Mouse (Mus musculus) MEL (cell line): Measurements from ENCODE around the gene Dus4l. TPM values are rescaled to one million over a fixed set of nuclear protein-coding genes. Genes with fewer than 3 reads are reported as not detected.

Experiments
- DNase-seq: peaks from one replicate; pipeline ENCODE4 v3.0.0; 2011; ENCODE audit warnings: low read depth, low spot score
- H3K27ac ChIP-seq: 2 replicates; pipeline ENCODE4 v1.5.1; 2012; ENCODE audit warnings: low read depth, mild to moderate bottlenecking, control low read depth, low read length, moderate library complexity; ENCODE audit not compliant: control insufficient read depth
- H3K27me3 ChIP-seq, 2 experiments: fragments of 150-350 bp in 1 of 2; sonication (generic) in 1 of 2; 2 replicates each; pipeline ENCODE4 v1.6.1; 2012; ENCODE audit warnings: low read length in 2 of 2, mild to moderate bottlenecking in 2 of 2, improper control_type of control experiment in 1 of 2, moderate library complexity in 1 of 2; ENCODE audit not compliant: insufficient read depth in 2 of 2, control insufficient read depth in 1 of 2
- H3K36me3 ChIP-seq, 2 experiments: 2 replicates each; pipeline ENCODE4 v1.6.1; 2012 to 2014; ENCODE audit warnings: low read length in 2 of 2, improper control_type of control experiment in 1 of 2, inconsistent platforms in 1 of 2, mild to moderate bottlenecking in 1 of 2; ENCODE audit not compliant: insufficient read depth in 2 of 2, control insufficient read depth in 1 of 2
- H3K4me1 ChIP-seq, 2 experiments: fragments of 150-350 bp in 1 of 2; sonication (generic) in 1 of 2; 2 replicates each; pipeline ENCODE4 v1.6.1; 2012; ENCODE audit warnings: low read length in 2 of 2, improper control_type of control experiment in 1 of 2, mild to moderate bottlenecking in 1 of 2; ENCODE audit not compliant: insufficient read depth in 2 of 2, control insufficient read depth in 1 of 2
- H3K4me3 ChIP-seq, 2 experiments: fragments of 150-350 bp in 1 of 2; sonication (generic) in 1 of 2; 2 replicates each; pipeline ENCODE4 v1.5.1; 2012; ENCODE audit warnings: low read depth in 2 of 2, low read length in 2 of 2, mild to moderate bottlenecking in 2 of 2, moderate library complexity in 2 of 2, control low read depth in 1 of 2, improper control_type of control experiment in 1 of 2; ENCODE audit not compliant: control insufficient read depth in 1 of 2, insufficient read depth in 1 of 2
- H3K79me2 ChIP-seq: 2 replicates; pipeline ENCODE4 v1.6.1; 2012; ENCODE audit warnings: mild to moderate bottlenecking, low read length, moderate library complexity; ENCODE audit not compliant: control insufficient read depth, poor library complexity, insufficient read depth
- H3K9ac ChIP-seq: 2 replicates; pipeline ENCODE4 v1.6.1; 2012; ENCODE audit warnings: low read depth, mild to moderate bottlenecking, control low read depth, low read length, moderate library complexity; ENCODE audit not compliant: control insufficient read depth, poor library complexity, severe bottlenecking
- H3K9me3 ChIP-seq: fragments of 150-350 bp; sonication (generic); replicated peaks from 2 replicates; pipeline ENCODE4 v1.6.1; 2012; ENCODE audit warnings: mild to moderate bottlenecking, low read length, improper control_type of control experiment, moderate library complexity; ENCODE audit not compliant: insufficient read depth
- BHLHE40 ChIP-seq: IDR thresholded peaks from 2 replicates; pipeline ENCODE4 v1.6.1; 2012; ENCODE audit warnings: low read depth, mild to moderate bottlenecking, inconsistent platforms, low read length, improper control_type of control experiment, borderline replicate concordance
- CHD1 ChIP-seq: IDR thresholded peaks from 2 replicates; pipeline ENCODE4 v1.6.1; 2012; ENCODE audit warnings: low read depth, mild to moderate bottlenecking, inconsistent platforms, low read length, improper control_type of control experiment
- ETS1 ChIP-seq: IDR thresholded peaks from 2 replicates; pipeline ENCODE4 v1.6.1; 2012; ENCODE audit warnings: low read depth, mild to moderate bottlenecking, inconsistent platforms, low read length, improper control_type of control experiment, moderate library complexity
- GABPA ChIP-seq: IDR thresholded peaks from 2 replicates; pipeline ENCODE4 v1.6.1; 2012; ENCODE audit warnings: low read depth, mild to moderate bottlenecking, inconsistent platforms, low read length, improper control_type of control experiment, moderate library complexity
- GATA1 ChIP-seq: IDR thresholded peaks from 2 replicates; pipeline ENCODE4 v1.6.1; 2011; ENCODE audit warnings: low read depth, low read length, improper control_type of control experiment
- HCFC1 ChIP-seq: IDR thresholded peaks from 2 replicates; pipeline ENCODE4 v1.6.1; 2012; ENCODE audit warnings: low read depth, mild to moderate bottlenecking, inconsistent platforms, low read length, improper control_type of control experiment, moderate library complexity
- JUND ChIP-seq: IDR thresholded peaks from 2 replicates; pipeline ENCODE4 v1.6.1; 2011; ENCODE audit warnings: low read depth, mild to moderate bottlenecking, improper control_type of control experiment, low read length
- MAX ChIP-seq: IDR thresholded peaks from 2 replicates; pipeline ENCODE4 v1.6.1; 2011; ENCODE audit warnings: low read length, improper control_type of control experiment
- MEF2A ChIP-seq: IDR thresholded peaks from 2 replicates; pipeline ENCODE4 v1.6.1; 2014; ENCODE audit warnings: low read depth, mild to moderate bottlenecking, inconsistent platforms, low read length, improper control_type of control experiment; ENCODE audit not compliant: poor library complexity, insufficient replicate concordance, severe bottlenecking; ENCODE audit errors: extremely low read depth
- NRF1 ChIP-seq: IDR thresholded peaks from 2 replicates; pipeline ENCODE4 v1.6.1; 2014; ENCODE audit warnings: low read depth, mild to moderate bottlenecking, inconsistent platforms, low read length, improper control_type of control experiment, moderate library complexity; ENCODE audit not compliant: poor library complexity, insufficient read depth, severe bottlenecking
- POLR2AphosphoS2 ChIP-seq: IDR thresholded peaks from 2 replicates; pipeline ENCODE4 v1.6.1; 2011; ENCODE audit warnings: low read length, improper control_type of control experiment
- RCOR1 ChIP-seq: IDR thresholded peaks from 2 replicates; pipeline ENCODE4 v1.6.1; 2012; ENCODE audit warnings: low read depth, mild to moderate bottlenecking, inconsistent platforms, low read length, improper control_type of control experiment
- SIN3A ChIP-seq: IDR thresholded peaks from 2 replicates; pipeline ENCODE4 v1.6.1; 2012; ENCODE audit warnings: low read length, improper control_type of control experiment, inconsistent platforms
- TBP ChIP-seq: IDR thresholded peaks from 2 replicates; pipeline ENCODE4 v1.8.0; 2011; ENCODE audit warnings: low read depth, low read length, improper control_type of control experiment
- UBTF ChIP-seq: IDR thresholded peaks from 2 replicates; pipeline ENCODE4 v1.6.1; 2012; ENCODE audit warnings: low read depth, mild to moderate bottlenecking, inconsistent platforms, low read length, improper control_type of control experiment, moderate library complexity, borderline replicate concordance; ENCODE audit not compliant: insufficient read depth
- USF1 ChIP-seq: IDR thresholded peaks from 2 replicates; pipeline ENCODE4 v1.6.1; 2014; ENCODE audit warnings: low read depth, mild to moderate bottlenecking, inconsistent platforms, low read length, improper control_type of control experiment, moderate library complexity
- USF2 ChIP-seq, 2 experiments: IDR thresholded peaks; 2 replicates each; pipeline ENCODE4 v1.6.1; 2011 to 2012; ENCODE audit warnings: improper control_type of control experiment in 2 of 2, low read length in 2 of 2, borderline replicate concordance in 1 of 2, inconsistent platforms in 1 of 2, low read depth in 1 of 2, mild to moderate bottlenecking in 1 of 2; ENCODE audit not compliant: insufficient read depth in 1 of 2
- ZC3H11A ChIP-seq: IDR thresholded peaks from 2 replicates; pipeline ENCODE4 v1.6.1; 2012; ENCODE audit warnings: low read depth, mild to moderate bottlenecking, inconsistent platforms, low read length, improper control_type of control experiment
- ZNF384 ChIP-seq: IDR thresholded peaks from 2 replicates; pipeline ENCODE4 v1.6.1; 2012; ENCODE audit warnings: low read depth, mild to moderate bottlenecking, inconsistent platforms, low read length, improper control_type of control experiment
- polyA plus RNA-seq, 2 experiments: library from polyadenylated mRNA; stranded (reverse) in 1 of 2; unstranded in 1 of 2; fragments of >175 nt in 1 of 2; fragments of >200 nt in 1 of 2; gene quantifications; 2 replicates each; pipeline versions ENCODE4 v1.2.1 to v1.2.4; 2012; ENCODE audit warnings: low replicate concordance in 2 of 2, low read depth in 1 of 2; ENCODE audit not compliant: insufficient read length in 2 of 2, insufficient read depth in 1 of 2, missing spikeins in 1 of 2
- total RNA-seq: library from RNA; depleted of rRNA; stranded (reverse); fragments of 300-350 nt; gene quantifications from 2 replicates; pipeline ENCODE4 v1.2.3, GENCODE M21; 2012

Gene Dus4l
- total and polyA plus RNA-seq, 3 experiments = 11.9 to 12.1 TPM; not detected in 1

GRCm38 (mm10) chr12:31613353-31613752 is 41.3 kb downstream of the Dus4l start:
- Histone ChIP-seq H3K4me1 (no peaks in the 10 kb centered on the region; a peak in 1 of 4 replicates), H3K9me3 (no peaks in the 10 kb centered on the region), H3K4me3 (no peak overlapping the region), H3K27me3 (no peaks in the 10 kb centered on the region), H3K9ac (no peak overlapping the region), H3K27ac (no peak overlapping the region), H3K36me3 (peaks cover 2 to 43% of the 10 kb centered on the region in 2 experiments), H3K79me2 (no peaks in the 10 kb centered on the region)
- no peak for DNase-seq
- no peak for TF ChIP-seq MAX
- no peak for TF ChIP-seq GABPA
- no peak for TF ChIP-seq UBTF
- TF ChIP-seq BHLHE40 = no peak
- TF ChIP-seq ETS1 = no peak

DNA sequence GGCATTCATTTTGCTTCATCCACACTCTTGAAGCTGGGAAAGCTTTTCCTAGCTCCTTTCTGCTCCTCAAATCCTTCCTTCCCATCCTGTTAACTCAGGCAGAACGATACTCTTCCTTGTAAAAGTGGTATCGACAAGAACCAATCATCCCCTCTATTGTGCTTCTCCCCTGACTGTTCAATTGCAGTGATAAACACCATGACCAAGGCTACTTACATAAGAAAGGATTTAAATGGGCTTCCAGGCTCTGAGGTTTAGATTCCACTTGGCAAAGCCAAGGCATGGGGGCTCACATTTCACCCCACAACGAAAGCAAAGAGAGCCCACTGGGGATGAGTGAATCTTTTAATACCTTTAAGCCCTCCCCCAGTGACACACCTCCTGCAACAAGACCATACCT is 46.5 kb downstream of the Dus4l start:
- Histone ChIP-seq H3K27me3 (no peaks in the 10 kb centered on the region), H3K4me3 (no peak overlapping the region), H3K4me1 (peaks cover 0 to 3% of the 10 kb centered on the region in 2 experiments; a peak in 2 of 4 replicates), H3K9ac (no peak overlapping the region), H3K9me3 (no peaks in the 10 kb centered on the region), H3K36me3 (peaks cover 0 to 16% of the 10 kb centered on the region in 2 experiments; a peak in 3 of 4 replicates), H3K79me2 (no peaks in the 10 kb centered on the region), H3K27ac (no peak overlapping the region)
- no peak for TF ChIP-seq NRF1
- TF ChIP-seq CHD1 = no peak
- no peak for TF ChIP-seq RCOR1
- TF ChIP-seq ZNF384 = no peak
- TF ChIP-seq SIN3A = no peak
- TF ChIP-seq ZC3H11A = no peak
- TF ChIP-seq GABPA = no peak
- no peak for TF ChIP-seq MEF2A
- no peak for TF ChIP-seq ETS1
- no peak for TF ChIP-seq USF1
- no peak for DNase-seq

DNA sequence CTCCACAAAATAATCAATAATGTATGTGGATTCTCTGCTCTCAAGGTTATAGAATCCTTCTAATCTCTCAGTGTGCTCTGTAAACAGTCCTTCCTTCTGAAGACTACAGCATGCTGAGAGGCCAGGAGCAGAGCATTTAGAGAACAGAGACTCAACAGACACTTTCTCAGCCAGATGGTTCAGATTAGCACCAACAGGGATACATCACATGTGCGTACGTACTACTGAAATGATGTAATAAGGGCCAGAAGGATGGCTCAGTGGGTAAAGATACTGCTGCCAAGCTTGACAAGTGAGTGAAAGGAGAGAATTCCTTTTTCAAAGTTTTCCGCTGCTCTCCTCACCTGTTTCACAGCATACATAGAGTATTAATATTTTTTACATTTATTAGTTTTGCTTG is 49.7 kb downstream of the Dus4l start:
- Histone ChIP-seq H3K27ac (no peak overlapping the region), H3K9me3 (no peaks in the 10 kb centered on the region), H3K4me1 (peaks cover 0 to 3% of the 10 kb centered on the region in 2 experiments; a peak in 1 of 4 replicates), H3K4me3 (no peak overlapping the region), H3K27me3 (no peaks in the 10 kb centered on the region), H3K79me2 (no peaks in the 10 kb centered on the region), H3K36me3 (peaks cover 0 to 20% of the 10 kb centered on the region in 2 experiments; a peak in 3 of 4 replicates), H3K9ac (no peak overlapping the region)
- DNase-seq = no peak
- TF ChIP-seq GATA1 (no peak), HCFC1 (no peak), ETS1 (no peak), TBP (no peak), JUND (no peak), CHD1 (no peak), NRF1 (no peak), GABPA (no peak), POLR2AphosphoS2 (no peak), USF2 (IDR thresholded peaks at IDR 0.05; ENCODE audit: borderline replicate concordance in 1 of 2, insufficient read depth in 1 of 2, low read depth in 1 of 2, low read length in 2 of 2) (no peak), SIN3A (no peak)
